Mouse (Mus musculus): ENCODE data around the gene Sec13.

GRCm38 (mm10) chr6:113761644-113762043 is 21.1 kb upstream of the Sec13 start:
- TF ChIP-seq CTCF (IDR thresholded peaks at IDR 0.05; ENCODE audit: low read depth) (peak; percentile 94), EP300 (IDR thresholded peaks at IDR 0.05; ENCODE audit: low read depth) (no peak)

Measured in liver, embryonic 14.5 days (tissue).